Mouse (Mus musculus) spleen, adult 2 months (tissue): ENCODE data around the gene Pnliprp1.

Experiments
- CTCF ChIP-seq: fragments of 200-500 bp; IDR thresholded peaks from 2 replicates; pipeline ENCODE4 v1.5.1; 2011; ENCODE audit warnings: mild to moderate bottlenecking, inconsistent platforms; ENCODE audit not compliant: insufficient read depth, insufficient read length, insufficient replicate concordance; ENCODE audit errors: extremely low read depth
- POLR2A ChIP-seq: fragments of 200-500 bp; IDR thresholded peaks from 2 replicates; pipeline ENCODE4 v1.6.1; 2011; ENCODE audit warnings: low read depth, low read length, inconsistent platforms

- TF ChIP-seq CTCF (no peak), POLR2A (no peak)
These were observed 12.3 kb downstream of the Pnliprp1 start for GRCm38 (mm10) chr19:58741036-58741435.
